Mouse (Mus musculus) thymus, postnatal 25 days (tissue): Measurements from ENCODE around the gene Actr6.
"Not testable (repeated sequence)": the region's sequence is repeated elsewhere in the genome, so short reads cannot be mapped to it uniquely, and the experiment has no call there.

Experiments used
- DNase-seq: peaks from one replicate; pipeline ENCODE4 v3.0.0; 2022

Actr6 gene

GRCm38 (mm10) chr10:89737887-89738286, 5.8 kb upstream of the Actr6 start:
- DNase-seq = no peak

- DNase-seq = no peak
These were observed 5.0 kb upstream of the Actr6 start for GRCm38 (mm10) chr10:89737092-89737491.

- DNase-seq = no peak
These were observed 754 bp downstream of the Actr6 start for GRCm38 (mm10) chr10:89731341-89731740.

- DNase-seq = no peak
These were observed 1.7 kb downstream of the Actr6 start for GRCm38 (mm10) chr10:89730386-89730785.

- no peak for DNase-seq
These were observed 9.6 kb downstream of the Actr6 start for GRCm38 (mm10) chr10:89722247-89723195.

GRCm38 (mm10) chr10:89720796-89721195, 11.3 kb downstream of the Actr6 start:
- DNase-seq = no peak

- DNase-seq = no peak
These were observed 11.8 kb downstream of the Actr6 start for GRCm38 (mm10) chr10:89720252-89720651.

- DNase-seq = no peak
These were observed 17.2 kb downstream of the Actr6 start for GRCm38 (mm10) chr10:89714910-89715309.

GRCm38 (mm10) chr10:89708720-89709119, 23.4 kb downstream of the Actr6 start:
- DNase-seq = no peak

GRCm38 (mm10) chr10:89707397-89707796, 24.7 kb downstream of the Actr6 start:
- no peak for DNase-seq

- DNase-seq = peak; percentile 30
These were observed 29.1 kb downstream of the Actr6 start for GRCm38 (mm10) chr10:89703042-89703441.

GRCm38 (mm10) chr10:89697956-89698355, 34.1 kb downstream of the Actr6 start:
- DNase-seq = no peak

GRCm38 (mm10) chr10:89696270-89696669, 35.8 kb downstream of the Actr6 start:
- DNase-seq = not testable (repeated sequence)

- DNase-seq = peak; percentile 19
These were observed 36.7 kb downstream of the Actr6 start for GRCm38 (mm10) chr10:89695194-89695911.

GRCm38 (mm10) chr10:89690021-89690420, 42.1 kb downstream of the Actr6 start:
- no peak for DNase-seq

GRCm38 (mm10) chr10:89687455-89687854, 44.6 kb downstream of the Actr6 start:
- no peak for DNase-seq

- peak; percentile 97 for DNase-seq
These were observed 45.8 kb downstream of the Actr6 start, which contains the start of gene Scyl2 for GRCm38 (mm10) chr10:89686139-89686808. Gene Scyl2 (minus strand): TSS chr10:89686285.

- DNase-seq = no peak
These were observed 46.5 kb downstream of the Actr6 start for GRCm38 (mm10) chr10:89685391-89686138.

GRCm38 (mm10) chr10:89682961-89683360, 49.1 kb downstream of the Actr6 start:
- no peak for DNase-seq

- no peak for DNase-seq
These were observed 49.9 kb downstream of the Actr6 start for GRCm38 (mm10) chr10:89682157-89682556.

- DNase-seq = no peak
These were observed 50.4 kb downstream of the Actr6 start for GRCm38 (mm10) chr10:89681706-89682105.

- no peak for DNase-seq
These were observed 51.6 kb downstream of the Actr6 start for GRCm38 (mm10) chr10:89680517-89680916.
